Mouse (Mus musculus): ENCODE results near the gene Mybl2. TPM values are rescaled to one million over a fixed set of nuclear protein-coding genes. Genes with fewer than 3 reads are reported as not detected.
"Not testable (repeated sequence)": the region's sequence is repeated elsewhere in the genome, so short reads cannot be mapped to it uniquely, and the experiment has no call there.

Mybl2 gene
- polyA plus RNA-seq, 1 experiment from 2014 or later = 29.8 TPM

- H3K36me3 ChIP-seq (ENCODE audit: control insufficient read depth, insufficient read depth, low read length) = peaks cover 3% of the 10 kb centered on the region; the same call in 1 of the 2 replicates
- peaks cover 15% of the 10 kb centered on the region for H3K4me1 ChIP-seq (ENCODE audit: control insufficient read depth, insufficient read depth, low read length)
- 81% methylated on average over 1 of the region's 1 CpGs for WGBS
- DNase-seq (ENCODE audit: low spot score, missing footprints) = peak; percentile 66
- H3K4me2 ChIP-seq = no peak overlapping the region
- no peak for ATAC-seq (ENCODE audit: low FRiP score)
- H3K27me3 ChIP-seq (ENCODE audit: control insufficient read depth, insufficient read depth, low read length) = no peaks in the 10 kb centered on the region
- H3K27ac ChIP-seq (ENCODE audit: low read depth, low read length) = no peak overlapping the region
- H3K9ac ChIP-seq (ENCODE audit: low read length) = no peak overlapping the region
- no peak overlapping the region for H3K4me3 ChIP-seq (ENCODE audit: low read depth, low read length)
- H3K9me3 ChIP-seq (ENCODE audit: control insufficient read depth, low read length) = no peaks in the 10 kb centered on the region
Measured at GRCm38 (mm10) chr2:163051691-163052090, 2.8 kb upstream of the Mybl2 start.

DNA sequence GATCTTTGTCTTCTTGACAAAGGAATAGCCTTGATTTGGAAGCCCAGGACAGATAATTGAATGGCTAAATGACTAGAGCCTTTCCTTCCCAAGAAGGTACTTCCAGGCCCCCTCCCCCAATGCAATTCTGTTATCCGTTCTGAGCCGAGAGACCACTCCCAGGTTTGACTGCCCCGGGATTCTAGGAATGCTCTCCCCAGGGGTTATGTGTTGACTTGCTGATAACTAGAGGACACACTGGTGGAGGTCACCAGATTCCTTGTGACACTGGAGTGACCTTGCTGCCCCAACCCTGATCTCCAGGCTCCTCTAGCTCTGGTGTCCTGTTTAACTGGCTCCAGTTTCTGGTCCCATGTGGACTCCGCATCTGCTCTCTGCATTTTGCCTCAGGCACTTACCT, 2.4 kb upstream of the Mybl2 start:
- Histone ChIP-seq H3K36me3 (ENCODE audit: control insufficient read depth, insufficient read depth, low read length) (peaks cover 2% of the 10 kb centered on the region; the same call in 1 of the 2 replicates), H3K9me3 (ENCODE audit: control insufficient read depth, low read length) (no peaks in the 10 kb centered on the region), H3K4me1 (ENCODE audit: control insufficient read depth, insufficient read depth, low read length) (peaks cover 15% of the 10 kb centered on the region), H3K27me3 (ENCODE audit: control insufficient read depth, insufficient read depth, low read length) (no peaks in the 10 kb centered on the region), H3K27ac (ENCODE audit: low read depth, low read length) (no peak overlapping the region), H3K4me3 (ENCODE audit: low read depth, low read length) (no peak overlapping the region), H3K9ac (ENCODE audit: low read length) (no peak overlapping the region), H3K4me2 (no peak overlapping the region)
- WGBS = 32% methylated on average over 4 of the region's 4 CpGs
- DNase-seq (ENCODE audit: low spot score, missing footprints) (peak; percentile 75), ATAC-seq (ENCODE audit: low FRiP score) (no peak)

DNA sequence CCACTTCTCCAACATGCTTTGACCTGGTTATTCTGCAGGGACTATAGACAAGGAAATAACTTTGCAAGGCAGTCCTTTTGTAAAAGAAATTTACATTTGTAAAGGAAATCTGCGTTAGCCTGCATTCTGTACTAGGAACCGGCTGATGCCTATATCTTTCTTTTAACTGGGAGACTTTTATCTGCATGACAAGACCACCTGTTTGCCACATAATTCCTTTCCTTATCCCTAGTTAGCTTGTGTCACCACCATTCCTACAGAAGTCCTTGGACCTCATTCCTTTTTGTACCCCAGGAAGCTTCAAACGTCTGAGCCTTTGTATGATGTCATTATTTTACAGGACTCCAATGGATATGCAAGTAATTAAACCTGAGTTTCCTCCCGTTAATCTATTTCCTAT, 1.7 kb upstream of the Mybl2 start:
- H3K27me3 ChIP-seq (ENCODE audit: control insufficient read depth, insufficient read depth, low read length) = no peaks in the 10 kb centered on the region
- H3K36me3 ChIP-seq (ENCODE audit: control insufficient read depth, insufficient read depth, low read length) = no peaks in the 10 kb centered on the region
- H3K27ac ChIP-seq (ENCODE audit: low read depth, low read length) = no peak overlapping the region
- peaks cover 15% of the 10 kb centered on the region for H3K4me1 ChIP-seq (ENCODE audit: control insufficient read depth, insufficient read depth, low read length)
- DNase-seq (ENCODE audit: low spot score, missing footprints) (peak; percentile 66), ATAC-seq (ENCODE audit: low FRiP score) (no peak)
- no peak overlapping the region for H3K9ac ChIP-seq (ENCODE audit: low read length)
- H3K4me2 ChIP-seq = no peak overlapping the region
- 67% methylated on average over 4 of the region's 4 CpGs for WGBS
- H3K4me3 ChIP-seq (ENCODE audit: low read depth, low read length) = no peak overlapping the region
- no peaks in the 10 kb centered on the region for H3K9me3 ChIP-seq (ENCODE audit: control insufficient read depth, low read length)

- peak; percentile 95 for DNase-seq (ENCODE audit: low spot score, missing footprints)
- H3K27me3 ChIP-seq (ENCODE audit: control insufficient read depth, insufficient read depth, low read length) = no peaks in the 10 kb centered on the region
- H3K36me3 ChIP-seq (ENCODE audit: control insufficient read depth, insufficient read depth, low read length) = no peaks in the 10 kb centered on the region
- under 1% methylated on average over 38 of the region's 38 CpGs for WGBS
- peak overlapping the region; percentile 80 for H3K9ac ChIP-seq (ENCODE audit: low read length)
- H3K27ac ChIP-seq (ENCODE audit: low read depth, low read length) = no peak overlapping the region; the same call in 1 of the 2 replicates
- peak overlapping the region; percentile 71 for H3K4me3 ChIP-seq (ENCODE audit: low read depth, low read length)
- no peaks in the 10 kb centered on the region for H3K9me3 ChIP-seq (ENCODE audit: control insufficient read depth, low read length)
- peak; percentile 45 for ATAC-seq (ENCODE audit: low FRiP score)
- H3K4me2 ChIP-seq = peak overlapping the region; percentile 95
- peaks cover 15% of the 10 kb centered on the region for H3K4me1 ChIP-seq (ENCODE audit: control insufficient read depth, insufficient read depth, low read length)
Measured at GRCm38 (mm10) chr2:163054891-163055494, 506 bp downstream of the Mybl2 start.

- no peak overlapping the region for H3K27ac ChIP-seq (ENCODE audit: low read depth, low read length)
- H3K36me3 ChIP-seq (ENCODE audit: control insufficient read depth, insufficient read depth, low read length) = no peaks in the 10 kb centered on the region
- ATAC-seq (ENCODE audit: low FRiP score) (no peak), DNase-seq (ENCODE audit: low spot score, missing footprints) (no peak)
- H3K27me3 ChIP-seq (ENCODE audit: control insufficient read depth, insufficient read depth, low read length) = no peaks in the 10 kb centered on the region
- peak overlapping the region; percentile 71 for H3K4me3 ChIP-seq (ENCODE audit: low read depth, low read length)
- peaks cover 15% of the 10 kb centered on the region for H3K4me1 ChIP-seq (ENCODE audit: control insufficient read depth, insufficient read depth, low read length)
- 26% methylated on average over 5 of the region's 5 CpGs for WGBS
- H3K9me3 ChIP-seq (ENCODE audit: control insufficient read depth, low read length) = no peaks in the 10 kb centered on the region
- H3K9ac ChIP-seq (ENCODE audit: low read length) = peak overlapping the region; percentile 80
- peak overlapping the region; percentile 95 for H3K4me2 ChIP-seq
Measured at GRCm38 (mm10) chr2:163055715-163056114, 1.2 kb downstream of the Mybl2 start.

DNA sequence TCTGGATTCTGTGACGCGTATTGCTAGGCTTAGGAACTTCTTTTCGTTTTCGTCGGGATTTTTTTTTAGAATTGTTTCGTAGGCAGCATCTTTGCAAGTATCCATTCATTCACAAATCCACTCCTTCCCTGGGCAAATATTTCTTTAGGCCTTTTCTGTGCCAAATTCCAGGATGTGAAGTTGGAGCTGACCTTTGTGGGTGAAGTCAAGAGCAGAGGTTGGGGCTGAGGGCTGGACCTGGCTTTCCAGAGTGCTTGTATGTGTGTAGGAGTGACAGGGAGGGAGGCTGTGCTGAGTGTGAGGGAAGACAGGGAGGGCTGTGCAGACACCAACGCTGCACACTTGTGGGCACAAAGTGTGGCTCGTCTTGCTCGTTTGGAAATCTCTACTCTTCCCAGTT, 2.1 kb downstream of the Mybl2 start:
- no peak overlapping the region for H3K27ac ChIP-seq (ENCODE audit: low read depth, low read length)
- peak; percentile 79 for DNase-seq (ENCODE audit: low spot score, missing footprints)
- peaks cover 15% of the 10 kb centered on the region for H3K4me1 ChIP-seq (ENCODE audit: control insufficient read depth, insufficient read depth, low read length)
- ATAC-seq (ENCODE audit: low FRiP score) = no peak
- H3K36me3 ChIP-seq (ENCODE audit: control insufficient read depth, insufficient read depth, low read length) = no peaks in the 10 kb centered on the region
- no peak overlapping the region for H3K4me3 ChIP-seq (ENCODE audit: low read depth, low read length)
- H3K4me2 ChIP-seq = no peak overlapping the region
- no peaks in the 10 kb centered on the region for H3K27me3 ChIP-seq (ENCODE audit: control insufficient read depth, insufficient read depth, low read length)
- H3K9ac ChIP-seq (ENCODE audit: low read length) = no peak overlapping the region
- no peaks in the 10 kb centered on the region for H3K9me3 ChIP-seq (ENCODE audit: control insufficient read depth, low read length)
- 84% methylated on average over 9 of the region's 9 CpGs for WGBS

DNA sequence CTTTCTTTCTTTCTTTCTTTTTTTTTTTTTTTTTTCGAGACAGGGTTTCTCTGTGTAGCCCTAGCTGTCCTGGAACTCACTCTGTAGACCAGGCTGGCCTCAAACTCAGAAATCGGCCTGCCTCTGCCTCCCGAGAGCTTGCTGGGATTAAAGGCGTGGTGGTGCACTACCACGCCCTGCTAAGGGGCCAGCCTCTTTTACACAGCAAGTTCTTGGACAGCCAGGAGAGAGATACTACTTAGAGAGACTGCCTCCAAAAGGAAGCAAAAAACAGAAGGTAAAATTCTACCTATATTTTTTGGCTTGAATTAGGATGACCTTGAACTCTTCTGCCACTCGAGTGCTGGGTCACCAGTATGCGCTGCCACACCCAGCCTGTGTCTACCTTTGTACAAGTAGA, 4.5 kb downstream of the Mybl2 start:
- not testable (repeated sequence) for H3K27me3 ChIP-seq (ENCODE audit: control insufficient read depth, insufficient read depth, low read length); H3K27ac ChIP-seq (ENCODE audit: low read depth, low read length); H3K4me2 ChIP-seq; H3K9ac ChIP-seq (ENCODE audit: low read length); H3K4me3 ChIP-seq (ENCODE audit: low read depth, low read length); H3K36me3 ChIP-seq (ENCODE audit: control insufficient read depth, insufficient read depth, low read length); H3K9me3 ChIP-seq (ENCODE audit: control insufficient read depth, low read length); ATAC-seq (ENCODE audit: low FRiP score)
- WGBS = 94% methylated on average over 6 of the region's 7 CpGs
- peak; percentile 51 for DNase-seq (ENCODE audit: low spot score, missing footprints)
- peaks cover 13% of the 10 kb centered on the region for H3K4me1 ChIP-seq (ENCODE audit: control insufficient read depth, insufficient read depth, low read length)

GRCm38 (mm10) chr2:163060630-163061029, 6.1 kb downstream of the Mybl2 start:
- Histone ChIP-seq H3K4me1 (ENCODE audit: control insufficient read depth, insufficient read depth, low read length) (peaks cover 7% of the 10 kb centered on the region), H3K27ac (ENCODE audit: low read depth, low read length) (no peak overlapping the region), H3K36me3 (ENCODE audit: control insufficient read depth, insufficient read depth, low read length) (peaks cover 5% of the 10 kb centered on the region; the same call in 1 of the 2 replicates), H3K4me2 (no peak overlapping the region), H3K27me3 (ENCODE audit: control insufficient read depth, insufficient read depth, low read length) (no peaks in the 10 kb centered on the region), H3K4me3 (ENCODE audit: low read depth, low read length) (no peak overlapping the region), H3K9ac (ENCODE audit: low read length) (no peak overlapping the region), H3K9me3 (ENCODE audit: control insufficient read depth, low read length) (no peaks in the 10 kb centered on the region)
- 73% methylated on average over 6 of the region's 6 CpGs for WGBS
- ATAC-seq (ENCODE audit: low FRiP score) (no peak), DNase-seq (ENCODE audit: low spot score, missing footprints) (peak; percentile 65)

- peak; percentile 51 for DNase-seq (ENCODE audit: low spot score, missing footprints)
- 88% methylated on average over 8 of the region's 8 CpGs for WGBS
- H3K9ac ChIP-seq (ENCODE audit: low read length) = no peak overlapping the region
- no peak overlapping the region for H3K4me3 ChIP-seq (ENCODE audit: low read depth, low read length)
- no peak overlapping the region for H3K4me2 ChIP-seq
- no peaks in the 10 kb centered on the region for H3K4me1 ChIP-seq (ENCODE audit: control insufficient read depth, insufficient read depth, low read length)
- H3K27ac ChIP-seq (ENCODE audit: low read depth, low read length) = no peak overlapping the region
- no peaks in the 10 kb centered on the region for H3K9me3 ChIP-seq (ENCODE audit: control insufficient read depth, low read length)
- no peak for ATAC-seq (ENCODE audit: low FRiP score)
- no peaks in the 10 kb centered on the region for H3K27me3 ChIP-seq (ENCODE audit: control insufficient read depth, insufficient read depth, low read length)
- peaks cover 5% of the 10 kb centered on the region; the same call in 1 of the 2 replicates for H3K36me3 ChIP-seq (ENCODE audit: control insufficient read depth, insufficient read depth, low read length)
Measured at GRCm38 (mm10) chr2:163061203-163062118, 7.0 kb downstream of the Mybl2 start.
